Mouse (Mus musculus) lung, adult 2 months (tissue): Measurements from ENCODE around the gene B3gnt2. TPM values are rescaled to one million over a fixed set of nuclear protein-coding genes. Genes with fewer than 3 reads are reported as not detected.

Source experiments
- DNase-seq: peaks from one replicate; pipeline ENCODE4 v3.0.0; 2022
- H3K4me1 ChIP-seq: fragments of 200-500 bp; 2 replicates; pipeline ENCODE4 v1.6.1; 2011; ENCODE audit warnings: low read length; ENCODE audit not compliant: control insufficient read depth, insufficient read depth
- H3K4me3 ChIP-seq: fragments of 200-500 bp; replicated peaks from 2 replicates; pipeline ENCODE3; 2011; ENCODE audit warnings: low read depth, mild to moderate bottlenecking, control low read depth, low read length; ENCODE audit errors: extremely low read depth
- CTCF ChIP-seq: fragments of 200-500 bp; IDR thresholded peaks from 2 replicates; pipeline ENCODE4 v1.5.1; 2011; ENCODE audit warnings: mild to moderate bottlenecking, low read length, control low read depth; ENCODE audit not compliant: insufficient read depth
- POLR2A ChIP-seq: fragments of 200-500 bp; IDR thresholded peaks from 2 replicates; pipeline ENCODE4 v1.6.1; 2011; ENCODE audit warnings: low read depth, mild to moderate bottlenecking, control low read depth, low read length, borderline replicate concordance; ENCODE audit errors: extremely low read depth
- WGBS: fragments of 180-500 bp; shearing (Covaris S2); methylation state at CpG from one replicate; pipeline ENCODE4 v1.1.7; 2018; 5-methylcytosine and 5-hydroxymethylcytosine counted together
- polyA plus RNA-seq: library from polyadenylated mRNA; depleted of rRNA; stranded (reverse); fragments of >200 nt; gene quantifications from 2 replicates; pipeline ENCODE4 v1.2.3, GENCODE M21; 2012

The B3gnt2 gene
- polyA plus RNA-seq, 1 experiment: 18.6 TPM

DNA sequence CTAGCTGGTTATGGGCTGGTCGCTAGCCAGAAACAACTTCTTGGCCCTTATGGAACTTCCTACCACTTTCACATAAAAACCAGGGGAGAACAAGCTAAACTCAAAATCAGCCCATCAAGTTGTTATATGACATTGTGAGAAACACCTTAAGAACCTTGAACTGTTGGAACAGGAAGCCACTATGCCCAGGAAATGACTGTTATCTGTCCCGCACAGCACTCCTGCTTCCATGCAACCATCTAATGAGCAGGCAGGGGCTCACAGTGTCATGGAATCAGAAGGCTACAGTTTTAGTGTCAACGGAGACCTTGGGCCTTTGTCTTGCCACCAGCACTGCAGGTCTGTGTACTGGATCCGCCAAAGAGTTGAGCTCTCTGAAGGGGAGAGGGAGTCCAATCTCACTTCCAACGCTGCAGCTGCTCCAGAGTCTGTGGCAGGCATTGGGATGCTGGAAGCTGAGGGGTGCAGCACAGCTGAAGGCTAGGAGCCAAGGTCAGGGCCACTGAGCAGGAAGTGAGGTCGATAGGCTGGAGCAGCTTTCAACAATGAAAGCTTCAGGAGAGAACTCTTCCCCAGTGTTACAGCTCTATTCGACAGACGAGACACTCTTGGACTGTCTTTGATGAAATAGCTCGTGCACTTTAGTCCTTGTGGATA, 36.6 kb downstream of the B3gnt2 start:
- 48% methylated on average over 9 of the region's 9 CpGs for WGBS
- Histone ChIP-seq H3K4me1 (peaks cover 2% of the 10 kb centered on the region; the same call in 1 of the 2 replicates), H3K4me3 (no peak overlapping the region)
- no peak for TF ChIP-seq POLR2A
- TF ChIP-seq CTCF: no peak
- DNase-seq: no peak

DNA sequence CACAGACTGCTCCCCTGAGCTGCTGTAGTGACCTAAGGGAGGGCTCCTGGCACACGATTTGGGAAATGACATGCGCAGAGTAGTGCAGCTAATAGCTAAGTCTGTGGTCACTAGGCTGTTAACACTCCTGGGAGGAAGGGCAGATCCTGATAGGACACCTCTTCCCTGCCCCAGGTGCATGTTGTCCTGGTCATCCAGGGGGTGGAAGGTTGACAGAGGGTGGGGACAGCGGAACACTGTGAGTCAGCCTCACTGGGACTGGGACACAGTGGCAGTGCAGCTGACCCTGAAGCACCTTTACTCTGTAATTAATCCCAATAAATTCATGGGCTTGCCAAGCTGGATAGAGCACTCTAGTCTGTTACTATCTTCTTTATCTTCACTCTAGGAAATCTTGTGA, 39.5 kb downstream of the B3gnt2 start:
- Histone ChIP-seq H3K4me1 (no peaks in the 10 kb centered on the region), H3K4me3 (no peak overlapping the region)
- WGBS: 75% methylated on average over 3 of the region's 3 CpGs
- no peak for DNase-seq
- no peak for TF ChIP-seq CTCF
- no peak for TF ChIP-seq POLR2A

DNA sequence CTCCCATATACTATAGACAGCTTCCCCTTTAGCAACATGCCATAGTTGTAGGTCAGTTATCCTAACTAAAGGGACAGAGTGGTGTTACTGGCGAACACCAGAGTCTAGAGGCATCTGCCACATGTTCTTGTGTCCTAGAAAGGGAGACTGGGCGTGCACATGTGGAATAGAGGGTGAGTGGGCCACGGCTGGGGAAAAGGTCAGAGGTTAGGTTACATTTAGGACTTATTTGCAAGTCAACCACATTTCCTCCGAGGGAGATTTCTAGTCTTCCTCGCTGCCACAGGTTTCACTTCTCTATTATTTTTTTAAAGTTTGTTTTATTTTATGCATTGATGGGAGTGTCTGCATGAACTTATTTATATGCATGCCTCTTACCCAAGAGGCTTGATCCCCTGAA, 42.4 kb downstream of the B3gnt2 start:
- H3K4me1 ChIP-seq: peaks cover 3% of the 10 kb centered on the region; the same call in 1 of the 2 replicates

DNA sequence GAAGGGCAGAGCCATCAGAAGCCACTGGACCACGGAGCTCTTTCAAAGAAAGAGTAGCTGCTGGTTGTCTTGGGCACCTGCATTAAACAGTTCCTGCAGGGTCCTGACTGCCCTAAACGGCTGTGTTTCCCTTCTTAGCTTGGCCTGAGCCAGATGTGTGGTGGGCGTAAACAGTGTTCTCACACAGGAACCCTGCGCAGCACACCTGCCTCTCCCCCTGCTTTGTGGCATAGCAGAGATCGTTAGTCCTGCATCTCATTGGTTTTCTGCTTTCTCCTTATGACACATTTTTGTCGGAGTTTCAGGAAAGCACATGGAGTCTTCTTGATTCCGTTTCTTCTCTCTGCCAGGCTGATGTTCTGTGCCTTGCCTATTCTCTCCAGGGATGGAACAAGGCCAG, 44.9 kb downstream of the B3gnt2 start:
- Histone ChIP-seq H3K4me3 (no peak overlapping the region), H3K4me1 (peaks cover 3% of the 10 kb centered on the region; the same call in 1 of the 2 replicates)
- no peak for DNase-seq
- 81% methylated on average over 7 of the region's 7 CpGs for WGBS
- TF ChIP-seq POLR2A: no peak
- TF ChIP-seq CTCF: no peak

More for the DNA sequence above, 42.4 kb downstream of the B3gnt2 start:
- no peak overlapping the region for H3K4me3 ChIP-seq
- WGBS: 73% methylated on average over 5 of the region's 5 CpGs
- DNase-seq: no peak
- no peak for TF ChIP-seq POLR2A
- TF ChIP-seq CTCF: no peak

DNA sequence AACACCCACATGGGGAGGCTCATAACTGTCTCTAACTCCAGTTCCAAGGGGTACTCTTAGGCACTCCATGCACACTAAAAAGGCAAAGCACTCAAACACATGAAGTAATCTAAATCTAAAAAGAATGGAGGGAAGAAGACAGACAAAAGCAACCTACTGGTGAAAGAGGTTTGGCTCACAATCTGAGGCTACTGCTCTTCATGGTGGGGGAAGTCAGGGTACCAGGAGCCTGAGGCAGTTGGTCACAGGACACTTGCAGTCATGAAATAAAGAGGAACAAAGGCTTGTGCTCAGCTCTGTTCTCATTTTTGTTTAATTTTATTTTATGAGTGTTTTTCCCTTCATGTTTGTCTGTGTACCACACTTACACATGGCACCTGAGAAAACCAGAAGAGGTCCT, 45.6 kb downstream of the B3gnt2 start:
- DNase-seq: no peak
- peaks cover 3% of the 10 kb centered on the region; the same call in 1 of the 2 replicates for H3K4me1 ChIP-seq
- no peak overlapping the region for H3K4me3 ChIP-seq
- no peak for TF ChIP-seq POLR2A
- TF ChIP-seq CTCF: no peak

DNA sequence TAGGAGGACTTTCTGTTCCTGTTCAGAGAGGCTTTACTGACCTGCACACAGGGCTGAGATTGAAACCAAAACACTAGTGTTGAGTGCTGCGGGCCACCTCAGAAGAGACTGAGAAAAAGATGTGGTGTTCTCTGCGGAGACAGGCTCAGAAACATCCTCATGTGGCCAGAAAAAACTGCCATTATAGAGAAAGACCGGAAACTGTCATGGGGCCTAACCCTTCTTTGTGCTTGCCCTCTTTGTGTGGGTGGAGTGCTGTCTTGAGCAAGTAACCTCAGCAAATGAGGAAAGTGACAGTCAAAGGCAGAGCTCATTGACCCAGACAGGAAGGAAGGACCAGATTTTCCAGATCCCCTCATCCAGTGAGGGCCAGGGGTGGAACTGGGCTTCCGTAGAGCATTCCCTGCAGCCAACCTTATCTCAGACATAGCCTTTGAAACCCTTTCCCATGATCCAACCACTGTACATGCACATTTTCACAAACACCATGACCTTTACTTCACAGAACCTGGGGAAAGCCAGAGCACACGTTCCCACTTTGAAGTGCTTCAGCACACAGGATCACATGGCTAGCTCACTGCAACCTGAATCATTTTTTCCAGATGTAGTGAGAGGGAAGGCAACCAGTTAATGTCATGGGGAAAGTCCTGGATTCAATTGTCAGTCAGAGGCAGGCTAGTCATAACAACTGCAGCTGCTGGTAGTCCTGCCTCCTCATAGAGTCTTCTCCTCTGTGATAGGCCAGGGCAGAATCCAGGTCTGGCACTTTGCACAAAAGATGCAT, 46.6 kb downstream of the B3gnt2 start:
- DNase-seq: no peak
- no peak overlapping the region for H3K4me3 ChIP-seq
- 59% methylated on average over 5 of the region's 5 CpGs for WGBS
- TF ChIP-seq POLR2A (no peak), CTCF (no peak)
- peaks cover 3% of the 10 kb centered on the region; the same call in 1 of the 2 replicates for H3K4me1 ChIP-seq

DNA sequence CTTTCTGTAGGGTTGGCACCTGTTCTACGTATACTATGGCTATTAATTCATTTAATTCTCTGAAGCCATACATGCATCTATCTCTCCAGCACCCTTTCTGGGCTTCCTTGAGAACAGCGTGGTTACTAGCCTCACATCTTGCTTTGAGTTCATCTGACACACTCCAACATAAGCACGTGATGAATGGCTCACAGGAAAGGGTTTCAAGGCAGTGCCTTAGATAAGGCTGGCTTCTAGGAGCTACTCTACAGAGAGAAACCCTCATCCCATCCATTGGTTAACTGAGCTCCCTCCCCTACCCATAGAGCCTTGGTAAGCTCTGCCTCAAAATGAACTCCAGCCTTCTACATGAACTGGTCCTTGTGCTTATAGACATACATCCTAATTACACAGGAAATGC, 47.3 kb downstream of the B3gnt2 start:
- peaks cover 3% of the 10 kb centered on the region; the same call in 1 of the 2 replicates for H3K4me1 ChIP-seq
- DNase-seq: no peak
- no peak for TF ChIP-seq POLR2A
- TF ChIP-seq CTCF: no peak
- no peak overlapping the region for H3K4me3 ChIP-seq
- 62% methylated on average over 3 of the region's 3 CpGs for WGBS

DNA sequence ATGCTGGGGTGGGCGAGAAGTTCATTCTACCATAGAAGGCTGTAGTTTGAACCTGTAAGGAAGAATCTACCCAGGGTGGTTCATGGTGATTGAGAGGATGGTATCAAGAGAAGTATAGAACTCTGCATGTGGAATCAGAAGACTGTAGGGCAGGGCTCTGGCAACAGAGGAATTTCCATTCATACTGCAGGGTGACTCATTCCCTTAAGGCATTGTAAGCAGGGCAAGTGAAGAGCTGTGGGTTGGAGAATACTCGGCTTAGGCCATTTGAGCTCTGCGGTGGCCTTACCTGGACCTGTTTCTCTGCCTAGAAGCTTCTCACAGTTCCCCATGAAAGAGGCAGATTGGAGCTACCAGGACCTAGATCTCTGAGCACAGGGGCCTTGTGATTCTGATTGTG, 49.3 kb downstream of the B3gnt2 start:
- DNase-seq: no peak
- Histone ChIP-seq H3K4me3 (no peak overlapping the region), H3K4me1 (peaks cover 3% of the 10 kb centered on the region; the same call in 1 of the 2 replicates)
- WGBS: 79% methylated on average over 3 of the region's 3 CpGs
- TF ChIP-seq POLR2A: no peak
- TF ChIP-seq CTCF: no peak

DNA sequence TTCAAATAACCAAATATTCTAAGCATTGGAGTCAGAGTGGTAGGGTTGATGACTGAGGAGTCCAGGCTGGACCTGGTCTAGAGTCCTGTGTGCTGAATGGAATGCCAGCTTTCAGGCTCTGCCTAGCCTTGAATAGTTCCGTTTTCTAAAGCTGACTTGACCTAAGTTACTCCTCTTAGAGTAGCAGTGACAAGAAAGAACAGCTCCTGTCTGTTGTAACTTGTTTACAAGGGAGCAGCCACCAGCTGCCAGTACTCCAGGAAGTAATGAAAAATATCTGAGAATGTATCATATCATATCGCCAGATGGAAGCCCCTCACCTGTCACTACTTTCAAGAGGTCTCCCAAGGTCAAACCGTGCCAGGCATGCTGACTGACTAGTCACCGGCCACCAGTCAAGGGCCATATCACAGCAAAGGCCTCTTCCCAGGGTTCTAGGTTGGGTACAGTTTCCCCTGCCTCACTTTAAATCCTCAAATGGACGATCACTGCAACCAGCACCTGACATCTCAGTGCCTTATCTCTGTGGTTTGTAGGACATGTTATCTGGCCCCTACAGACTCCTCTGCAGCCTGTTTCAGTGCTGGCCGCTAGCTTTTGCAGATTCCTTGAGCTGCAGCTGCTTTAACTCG, 51.2 kb downstream of the B3gnt2 start:
- WGBS: 60% methylated on average over 7 of the region's 7 CpGs
- Histone ChIP-seq H3K4me3 (no peak overlapping the region), H3K4me1 (peaks cover 3% of the 10 kb centered on the region; the same call in 1 of the 2 replicates)
- DNase-seq: no peak
- TF ChIP-seq CTCF (no peak), POLR2A (no peak)
